In the genomic region with DNA sequence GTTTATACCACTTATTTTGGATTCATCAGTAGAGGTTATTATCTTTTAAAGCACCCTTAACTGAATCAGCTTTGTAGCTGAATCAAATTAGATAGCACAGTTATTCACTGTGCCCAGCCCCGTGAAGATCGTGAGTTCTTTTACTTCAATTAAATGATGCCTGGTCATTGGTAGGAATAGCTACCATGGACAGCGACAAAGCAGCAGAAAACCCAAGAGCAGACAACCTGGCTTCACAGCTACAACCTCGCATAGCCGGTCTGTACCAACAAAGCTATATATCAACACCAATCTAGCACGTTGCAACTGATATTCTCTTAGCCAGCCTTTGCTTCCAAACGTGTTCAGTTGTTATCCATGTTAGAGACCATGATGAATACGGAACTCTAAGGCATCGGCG, we compare ENCODE assay signal across 14 mouse cellular contexts.
A peak's percentile ranks its signal among the peaks of the same experiment; 100 is the strongest.
DNase-seq lines count a peak whose midpoint lies in the region; ATAC-seq and TF ChIP-seq lines count a peak whose summit lies in the region.
"Had no signal": no experiment of that assay in that cellular context is flagged by ENCODE, and none has a peak within 500 bp of the region (broad histone marks: within the 10 kb centered on the region; RNA-seq: fewer than 3 reads in every experiment).

No protein-coding gene starts in this region.

- H3K27me3 ChIP-seq in limb, embryonic 11.5 days (ENCODE audit: control insufficient read depth, insufficient read depth, low read length): no peaks in the 10 kb centered on the region
- H3K27me3 ChIP-seq: forebrain, embryonic 15.5 days; lung, embryonic 15.5 days; midbrain, embryonic 12.5 days had no signal

- H3K9ac ChIP-seq in limb, embryonic 11.5 days (ENCODE audit: low read length): no peak overlapping the region
- H3K9ac ChIP-seq: forebrain, embryonic 15.5 days; lung, embryonic 15.5 days; midbrain, embryonic 12.5 days had no signal

- intact Hi-C loops in left cerebral cortex, postnatal 10 days (cut with DNase I): no loop called here

- ATAC-seq in limb, embryonic 11.5 days (ENCODE audit: insufficient number of reproducible peaks, low FRiP score, low TSS enrichment, low read depth): no peak
- ATAC-seq: forebrain, embryonic 15.5 days had no signal

- DNase-seq in adrenal gland, postnatal 14 days: peak; percentile 8
- no peak for DNase-seq in adrenal gland, adult 2 months
- DNase-seq in kidney, postnatal 4 days: peak; percentile 26 to 47
- no peak for DNase-seq in kidney, adult 11 months
- DNase-seq in brain, embryonic 14.5 days (ENCODE audit: low read depth): peak; percentile 13
- peak; percentile 59 for DNase-seq in limb, embryonic 11.5 days (ENCODE audit: low spot score)
- no peak for DNase-seq in left cerebral cortex, postnatal 10 days (ENCODE audit: extremely low spot score in 1 of 2, low spot score in 2 of 2)
- no peak for DNase-seq in right cerebral cortex, postnatal 4 days
- DNase-seq: gastrocnemius, postnatal 36 days; left cerebral cortex, postnatal 4 days had no signal

- TF ChIP-seq CTCF in brain, embryonic 14.5 days (IDR thresholded peaks at IDR 0.05; ENCODE audit: borderline replicate concordance, extremely low read depth, insufficient read depth, insufficient read length): no peak

- H3K27ac ChIP-seq in limb, embryonic 11.5 days (replicated peaks; ENCODE audit: low read depth, low read length): no peak overlapping the region
- H3K27ac ChIP-seq: forebrain, embryonic 15.5 days; lung, embryonic 15.5 days; midbrain, embryonic 12.5 days; stomach, postnatal 0 days had no signal

- H3K4me3 ChIP-seq in limb, embryonic 11.5 days (ENCODE audit: low read depth, low read length): no peak overlapping the region
- H3K4me3 ChIP-seq: forebrain, embryonic 15.5 days; lung, embryonic 15.5 days; midbrain, embryonic 12.5 days had no signal

- TF ChIP-seq POLR2A in brain, embryonic 14.5 days (IDR thresholded peaks at IDR 0.05; ENCODE audit: borderline replicate concordance, extremely low read depth, insufficient read depth, insufficient read length, poor library complexity, severe bottlenecking): no peak

- H3K9me3 ChIP-seq in limb, embryonic 11.5 days (ENCODE audit: control insufficient read depth, low read length): no peaks in the 10 kb centered on the region
- H3K9me3 ChIP-seq: forebrain, embryonic 15.5 days; lung, embryonic 15.5 days; midbrain, embryonic 12.5 days had no signal

- no peaks in the 10 kb centered on the region for H3K4me1 ChIP-seq in limb, embryonic 11.5 days (ENCODE audit: control insufficient read depth, insufficient read depth, low read length)
- H3K4me1 ChIP-seq: forebrain, embryonic 15.5 days; lung, embryonic 15.5 days; midbrain, embryonic 12.5 days had no signal

- H3K36me3 ChIP-seq in limb, embryonic 11.5 days (ENCODE audit: control insufficient read depth, insufficient read depth, low read length): no peaks in the 10 kb centered on the region
- H3K36me3 ChIP-seq: forebrain, embryonic 15.5 days; lung, embryonic 15.5 days; midbrain, embryonic 12.5 days had no signal

- WGBS in limb, embryonic 11.5 days: 59% methylated on average over 10 of the region's 10 CpGs

- H3K4me2 ChIP-seq in limb, embryonic 11.5 days (ENCODE audit: low read depth, severe bottlenecking): no peak overlapping the region
- H3K4me2 ChIP-seq: forebrain, embryonic 15.5 days; lung, embryonic 15.5 days; midbrain, embryonic 12.5 days had no signal

Comparison
In these comparisons a context has a peak if more than half of its experiments do, and no peak if none do; other contexts are left out.
1. DNase-seq: peak in adrenal gland, postnatal 14 days (single experiment), kidney, postnatal 4 days (2 of 2), brain, embryonic 14.5 days (single experiment) and limb, embryonic 11.5 days (single experiment); none in adrenal gland, adult 2 months (single experiment), kidney, adult 11 months (single experiment), left cerebral cortex, postnatal 10 days (0 of 2) and right cerebral cortex, postnatal 4 days (single experiment).